Mouse (Mus musculus): ENCODE data around the gene Sbno2.

Gene Sbno2

DNA sequence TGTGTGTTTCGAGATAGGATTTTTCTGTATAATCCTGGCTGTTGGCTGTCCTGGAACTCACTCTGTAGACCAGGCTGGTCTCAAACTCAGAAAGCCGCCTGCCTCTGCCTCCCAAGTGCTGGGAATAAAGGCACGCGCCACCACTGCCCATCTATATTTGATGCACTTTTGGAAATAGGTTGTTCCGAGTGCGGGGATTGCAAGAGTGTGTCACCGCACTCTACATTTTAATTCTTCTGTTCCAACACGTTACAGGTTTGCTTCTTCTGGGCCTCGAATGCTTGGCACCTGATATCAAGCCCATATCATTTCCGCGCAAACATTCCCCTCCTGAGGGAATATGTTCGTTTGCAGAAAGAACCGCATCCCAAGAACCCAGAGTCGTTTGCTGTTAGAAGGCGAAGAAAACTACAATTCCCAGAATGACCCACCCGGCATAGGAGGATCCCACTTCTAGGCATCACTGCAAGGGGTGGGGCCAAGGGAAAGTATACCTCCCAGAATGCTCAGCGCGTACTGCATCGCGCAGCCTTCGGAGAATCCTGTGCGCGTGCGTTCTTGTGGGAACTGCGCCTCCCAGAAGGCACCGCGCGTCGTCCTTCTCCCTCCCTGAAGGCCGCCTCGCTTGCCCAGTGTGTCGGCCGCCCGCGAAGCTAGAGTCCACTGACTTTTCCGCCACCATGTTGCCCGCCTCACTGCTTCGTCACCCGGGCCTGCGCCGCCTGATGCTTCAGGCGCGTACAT, 36.6 kb upstream of the Sbno2 start:
- DNase-seq (ENCODE audit: low spot score), result peak; percentile 100

DNA sequence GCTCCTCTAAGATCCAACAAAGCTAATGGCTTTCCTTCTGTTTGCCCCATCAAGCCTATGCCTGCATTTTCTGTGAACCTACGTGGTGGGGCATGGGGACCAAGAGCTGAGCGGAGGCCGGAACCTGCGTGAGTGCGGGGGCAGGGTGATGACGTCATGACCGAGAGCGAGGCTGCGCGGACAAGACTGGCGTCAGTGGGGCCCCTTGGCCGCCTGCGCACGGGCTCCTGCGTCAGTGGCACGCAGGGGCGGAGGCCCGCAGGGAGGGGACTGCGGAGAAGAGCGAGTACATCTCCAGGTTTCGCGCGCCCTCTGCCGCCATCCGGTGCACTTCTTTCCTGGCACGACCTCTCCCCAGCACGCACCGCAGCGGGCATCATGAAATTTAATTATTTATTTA, 35.9 kb upstream of the Sbno2 start:
- DNase-seq (ENCODE audit: low spot score), result peak; percentile 99

DNA sequence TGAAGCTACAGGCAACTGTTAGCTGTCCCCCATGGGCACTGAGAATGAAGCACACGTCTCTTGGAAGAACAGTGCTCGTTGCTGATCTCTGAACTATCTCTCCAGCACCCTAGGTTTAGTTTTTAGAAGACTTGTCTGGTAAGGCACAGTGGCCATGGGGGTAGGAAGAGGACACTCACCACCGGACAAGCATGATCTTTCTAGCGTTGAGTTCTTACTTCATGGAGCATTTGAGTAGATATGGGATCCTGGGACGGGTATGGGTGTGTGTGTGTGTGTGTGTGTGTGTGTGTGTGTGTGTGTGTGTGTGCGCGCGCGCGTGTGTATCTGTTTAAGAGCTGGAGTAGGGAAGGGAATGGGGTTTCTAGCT, 35.3 kb upstream of the Sbno2 start, which contains the start of gene Cbarp:
Gene Cbarp (minus strand): TSS at position 170 of the 370 bp plus-strand sequence.
- no peak for DNase-seq (ENCODE audit: low spot score)

DNA sequence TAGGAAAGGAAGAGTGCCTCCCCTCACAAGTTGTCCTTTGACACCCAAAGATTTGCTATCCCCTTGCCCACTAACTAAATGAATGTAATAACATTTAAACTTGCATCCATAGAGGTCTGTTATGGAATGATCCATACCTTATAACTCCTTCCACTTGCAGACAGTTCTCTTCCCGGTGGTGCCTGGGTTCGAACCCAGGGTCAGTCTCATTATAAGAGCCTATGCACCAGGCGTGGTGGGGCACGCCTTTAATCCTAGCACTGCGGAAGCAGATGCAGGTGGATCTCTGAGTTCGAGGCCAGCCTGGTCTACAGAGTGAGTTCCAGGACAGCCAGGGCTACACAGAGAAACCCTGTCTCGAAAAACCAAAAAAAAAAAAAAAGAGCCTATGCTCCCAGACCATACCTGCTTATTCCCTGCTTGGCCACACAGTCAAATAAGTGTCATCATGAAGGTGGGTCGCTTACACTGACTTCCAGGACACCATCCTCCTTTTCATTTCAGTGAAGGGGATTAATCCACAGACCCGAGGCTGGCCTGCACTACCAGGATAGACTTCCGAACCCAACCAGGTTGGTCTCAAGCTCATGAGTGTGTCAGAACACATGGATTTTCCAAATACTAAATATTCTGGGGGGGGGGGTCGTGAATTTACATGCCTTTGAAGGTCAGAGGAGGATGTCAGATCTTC, 34.7 kb upstream of the Sbno2 start:
- peak; percentile 20 for DNase-seq (ENCODE audit: low spot score)

DNA sequence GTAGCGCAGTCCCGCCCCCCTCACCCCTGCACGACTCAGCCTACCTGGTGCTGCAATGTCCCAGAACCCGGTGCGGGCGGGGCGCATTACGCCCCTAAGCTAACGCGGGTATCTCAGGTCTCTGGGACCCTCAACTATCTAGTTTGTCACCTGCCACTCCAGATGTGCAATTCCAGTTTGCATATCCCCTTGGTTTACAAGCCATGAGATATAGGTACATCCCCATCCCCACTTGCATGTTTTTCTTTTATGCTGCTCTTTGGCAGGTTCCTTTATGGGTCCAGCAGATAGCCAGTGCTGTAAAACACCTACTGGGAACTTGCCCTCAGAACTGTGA, 34.0 kb upstream of the Sbno2 start:
- DNase-seq (ENCODE audit: low spot score), result no peak

DNA sequence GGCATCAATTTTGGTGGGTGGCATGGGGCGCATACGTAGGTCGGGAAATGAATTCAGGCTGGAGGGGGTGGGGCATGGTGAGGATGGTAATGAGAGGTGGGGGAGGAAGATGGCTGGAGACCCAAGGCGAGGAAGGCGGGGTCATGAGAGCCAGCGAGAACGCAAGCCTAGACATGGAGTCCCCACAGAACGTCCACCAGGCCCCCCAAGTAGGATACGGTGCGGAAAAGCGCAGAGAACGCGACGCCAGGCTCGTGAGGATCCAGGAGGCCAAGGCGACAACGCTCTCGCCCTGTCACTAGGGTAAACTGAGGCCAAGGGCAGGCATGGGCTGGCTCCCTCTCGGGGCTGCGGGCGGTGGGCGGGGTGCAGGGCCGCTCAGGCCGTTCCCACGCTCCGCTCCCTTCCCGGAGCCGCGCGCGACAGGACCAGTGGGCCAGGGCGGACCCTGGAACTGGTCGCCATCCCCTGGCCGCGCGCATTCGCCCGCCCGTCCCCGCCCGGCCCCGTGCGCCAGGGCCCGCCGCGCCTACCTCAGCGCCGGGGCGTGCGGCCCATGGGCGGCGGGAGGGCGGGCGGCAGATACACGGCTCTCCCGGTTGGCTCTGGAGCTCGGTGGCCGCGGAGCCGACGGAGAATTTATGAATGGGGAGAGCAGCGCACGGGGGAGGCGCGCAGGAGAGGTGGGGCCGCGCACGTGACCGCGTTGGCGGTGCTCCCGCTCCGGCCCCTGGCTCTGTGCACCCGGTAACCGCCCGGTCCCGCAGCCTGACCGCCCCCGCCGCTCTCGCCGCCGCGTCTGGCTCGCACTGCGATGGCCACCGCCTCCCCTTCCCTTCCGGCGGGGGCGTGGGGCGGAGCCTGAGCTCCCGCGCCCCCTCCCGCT, 33.4 kb upstream of the Sbno2 start, which contains the start of gene Atp5d:
Gene Atp5d (plus strand): TSS at position 80 of the 886 bp plus-strand sequence.
- DNase-seq (ENCODE audit: low spot score), result peak; percentile 78

DNA sequence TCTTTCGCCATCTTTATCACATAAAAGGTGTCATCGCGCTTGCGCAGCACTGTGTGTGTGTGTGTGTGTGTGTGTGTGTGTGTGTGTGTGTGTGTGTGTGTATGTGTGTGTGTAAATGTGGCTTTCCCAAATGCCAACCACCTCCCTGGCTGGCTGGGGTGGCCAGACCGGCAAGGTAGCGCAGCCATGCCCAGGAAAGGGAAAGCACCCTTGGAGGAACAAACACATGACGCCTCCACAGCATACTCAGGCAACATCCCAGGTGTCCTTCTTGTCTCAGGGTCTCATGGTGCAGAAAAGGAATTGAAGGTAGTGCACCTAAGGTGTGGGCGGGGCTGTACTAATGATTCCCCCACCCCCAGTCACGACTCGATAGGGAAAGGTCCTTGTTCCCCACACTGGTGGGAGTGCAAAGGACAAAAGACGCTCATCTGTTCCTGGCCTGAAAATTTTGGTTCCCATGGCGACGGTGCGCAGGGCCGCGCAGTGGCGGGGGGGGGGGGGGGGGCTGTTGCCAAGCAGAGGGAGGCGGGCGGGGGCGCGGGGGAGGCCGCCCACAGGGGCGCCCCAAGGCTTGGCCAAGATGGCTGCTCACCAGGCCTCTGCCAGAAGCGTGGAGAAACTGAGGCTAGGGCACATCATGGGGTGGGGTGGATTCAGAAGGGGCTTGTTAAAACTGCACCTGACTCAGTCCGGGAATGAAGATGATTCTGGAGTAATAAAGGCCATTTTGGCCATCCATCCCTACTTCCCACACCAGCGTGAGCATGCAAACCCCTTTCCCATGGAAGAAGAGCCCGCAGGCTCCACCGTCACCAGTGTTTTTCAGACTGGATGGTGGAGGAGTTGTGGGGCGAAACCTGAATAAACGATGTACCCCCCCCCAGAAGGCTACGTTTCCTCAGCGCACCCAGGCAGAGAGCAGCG, 32.5 kb upstream of the Sbno2 start:
- DNase-seq (ENCODE audit: low spot score), result peak; percentile 62

DNA sequence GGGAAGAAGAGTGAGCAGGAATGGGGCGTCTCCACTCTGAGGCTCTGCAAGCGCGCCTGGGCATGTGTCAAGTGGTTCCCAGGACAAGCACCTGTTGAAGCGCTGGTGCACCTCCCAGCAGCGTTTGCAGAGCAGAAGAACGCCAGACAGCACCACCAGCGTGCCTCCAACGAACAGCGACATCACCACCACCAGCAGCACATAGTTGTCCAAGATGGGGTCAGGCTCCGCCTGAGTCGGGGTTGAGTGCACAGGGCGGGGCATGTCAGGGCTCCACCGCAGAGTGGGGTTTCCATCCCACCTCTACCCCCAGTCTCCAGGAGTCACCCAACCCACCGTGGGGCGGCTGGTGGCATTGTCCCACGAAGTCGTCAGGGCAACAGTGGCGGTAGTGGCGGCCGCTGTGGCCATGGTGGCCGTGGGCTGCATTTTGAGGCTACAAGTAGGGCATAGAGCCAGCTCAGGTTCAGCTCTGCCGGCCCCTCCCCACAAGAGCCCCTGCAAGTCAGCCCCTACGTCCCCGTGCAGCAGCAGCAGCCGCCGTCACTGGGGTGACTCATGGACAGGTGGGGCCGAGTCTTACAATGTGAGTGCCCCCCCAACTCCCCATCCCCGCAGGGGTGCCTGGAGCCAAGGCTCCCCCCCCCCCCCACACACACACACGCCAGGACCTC, 31.7 kb upstream of the Sbno2 start:
- peak; percentile 44 for DNase-seq (ENCODE audit: low spot score)

DNA sequence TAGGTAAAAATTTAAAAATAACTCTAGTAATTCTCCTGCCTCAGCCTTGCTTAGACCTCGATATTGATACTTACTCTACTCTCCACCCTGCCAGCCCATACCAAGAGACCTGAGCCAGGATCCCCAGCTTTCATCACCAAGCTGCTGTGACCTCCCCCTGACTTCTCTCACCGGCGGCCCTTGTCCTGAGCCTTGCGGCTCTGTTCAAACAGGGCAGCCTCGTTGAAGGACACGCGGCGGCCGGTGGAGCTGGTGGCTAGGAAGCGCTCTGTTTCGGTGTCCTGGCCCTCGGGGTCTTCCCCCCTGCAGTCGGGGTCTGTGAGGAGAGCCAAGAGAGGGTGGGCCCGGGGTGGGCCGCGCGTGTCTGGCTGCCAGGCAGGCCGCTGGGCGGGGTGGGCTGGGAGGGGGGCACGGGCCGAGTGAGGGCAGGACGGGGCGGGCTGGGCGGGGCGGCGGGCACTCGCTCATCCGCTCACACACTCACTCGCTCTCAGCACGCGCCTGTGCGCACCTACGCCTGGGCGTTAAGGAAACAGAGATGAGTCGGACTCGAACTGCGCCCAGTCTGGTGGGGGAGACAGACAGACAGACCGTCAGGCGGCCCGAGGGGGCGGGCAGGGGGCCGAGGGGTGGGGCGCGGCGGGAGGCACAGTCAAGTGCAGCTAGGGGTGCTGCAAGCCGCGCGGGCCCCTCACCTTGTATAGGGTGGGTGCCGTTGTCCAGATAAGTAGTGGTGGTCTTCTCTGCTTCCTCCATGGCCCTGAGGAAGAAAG, 31.0 kb upstream of the Sbno2 start:
- DNase-seq (ENCODE audit: low spot score), result no peak

DNA sequence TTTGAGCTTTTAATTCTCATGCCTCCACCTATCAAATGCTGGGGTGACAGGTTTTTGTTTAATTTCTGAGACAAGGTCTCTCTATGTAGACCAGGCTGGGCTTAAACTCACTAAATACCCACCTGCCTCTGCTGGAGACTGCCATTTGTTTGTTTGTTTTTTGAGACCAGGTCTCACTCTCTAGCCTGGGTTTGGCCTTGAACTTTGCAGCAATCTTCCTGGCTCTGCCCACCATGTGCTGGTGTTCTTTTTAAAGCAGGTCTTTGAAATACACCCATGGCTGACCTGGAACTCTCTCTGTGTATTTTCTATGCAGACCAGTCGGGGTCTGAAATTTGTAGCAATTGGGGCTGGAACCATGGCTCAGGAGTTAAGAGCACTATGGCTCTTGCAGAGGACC, 30.3 kb upstream of the Sbno2 start:
- DNase-seq (ENCODE audit: low spot score), result no peak

DNA sequence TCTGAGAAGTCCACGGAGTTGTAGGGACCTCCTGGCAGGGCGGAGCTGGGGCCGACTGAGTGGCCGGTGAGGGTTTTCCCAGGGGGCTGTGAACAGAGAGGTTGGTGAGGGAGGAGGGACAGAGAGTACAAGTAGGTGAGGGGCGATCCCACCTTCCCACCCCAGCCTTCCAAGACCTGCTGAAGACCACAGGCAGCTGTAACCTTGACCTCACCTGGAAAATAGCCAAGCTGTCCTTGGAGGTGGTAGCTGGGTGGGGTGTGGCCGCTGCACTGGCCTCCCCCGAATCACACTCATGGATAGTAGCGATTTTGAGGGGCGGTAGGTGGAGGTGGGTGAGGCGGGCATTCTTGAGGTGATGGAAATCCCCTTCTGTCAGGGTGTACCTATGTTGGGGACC, 29.8 kb upstream of the Sbno2 start:
- DNase-seq (ENCODE audit: low spot score), result peak; percentile 36

DNA sequence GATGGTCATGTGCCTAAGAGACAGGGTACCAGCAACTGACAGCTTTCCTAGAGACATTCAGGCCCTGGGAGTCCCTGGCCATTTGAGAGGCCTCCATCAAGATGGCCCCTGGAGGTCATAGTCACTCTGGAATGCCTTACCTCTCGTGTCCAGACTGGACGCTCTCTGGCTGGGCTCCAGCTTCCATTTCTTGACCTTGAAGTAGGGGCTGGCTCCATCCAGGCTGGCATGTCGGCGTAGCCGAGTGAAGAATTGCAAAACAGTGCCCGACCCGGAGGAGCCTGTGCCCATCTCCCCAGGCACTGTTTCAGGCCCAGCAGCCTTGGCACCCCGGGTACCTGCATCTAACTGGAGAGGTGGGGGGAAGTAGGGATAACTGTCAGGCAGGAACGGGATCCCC, 29.1 kb upstream of the Sbno2 start:
- peak; percentile 62 for DNase-seq (ENCODE audit: low spot score)

DNA sequence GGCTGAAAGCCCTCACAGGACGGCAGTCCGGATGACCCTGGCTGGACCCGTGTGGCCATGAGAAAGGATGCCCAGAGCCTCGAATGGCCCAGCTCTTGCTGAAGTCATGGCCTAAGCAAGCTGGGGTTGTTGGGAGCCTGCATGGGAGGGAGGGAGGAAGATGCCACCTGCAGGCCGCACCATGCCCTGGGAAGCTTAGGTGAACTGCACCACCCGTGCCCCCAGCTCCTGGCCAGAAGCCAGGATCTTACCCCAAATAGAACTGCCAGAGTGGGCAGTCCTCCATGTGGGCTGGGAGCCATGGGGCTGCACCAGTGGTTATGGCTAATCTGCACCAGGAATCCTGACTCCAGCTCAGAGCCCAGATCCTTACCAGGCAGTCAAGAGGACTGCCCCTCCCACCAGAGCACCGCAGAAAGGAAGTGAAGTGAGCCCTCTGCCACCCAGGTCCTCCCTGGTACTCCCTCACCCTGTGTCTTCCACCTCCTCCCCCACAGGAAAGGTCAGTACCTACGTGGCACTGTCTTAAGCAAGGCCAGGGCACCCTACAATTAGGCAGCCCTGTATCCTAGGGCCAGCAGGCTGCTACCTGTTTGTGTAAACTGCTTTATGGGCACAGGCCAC, 28.0 kb upstream of the Sbno2 start:
- peak; percentile 94 for DNase-seq (ENCODE audit: low spot score)

DNA sequence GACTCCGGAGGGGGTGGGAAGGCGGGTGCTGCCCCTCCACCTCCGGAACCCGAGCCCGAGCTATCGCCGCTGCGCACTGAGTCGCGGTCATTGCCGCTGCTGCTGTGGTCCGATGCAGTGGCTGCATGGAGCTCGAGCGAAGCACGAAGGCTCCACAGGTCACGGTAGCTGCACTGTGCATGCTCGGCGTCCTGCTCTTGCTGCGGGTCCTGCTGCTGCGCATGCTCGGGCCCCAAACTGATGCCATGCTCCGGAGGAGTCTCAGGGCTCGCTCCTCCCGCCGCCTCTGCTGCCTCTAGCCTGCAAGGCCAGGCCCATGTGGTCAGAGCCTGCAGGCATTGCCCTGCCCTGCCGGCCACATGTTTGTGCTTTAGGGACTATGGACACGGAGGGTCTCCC, 26.6 kb upstream of the Sbno2 start:
- DNase-seq (ENCODE audit: low spot score), result no peak

DNA sequence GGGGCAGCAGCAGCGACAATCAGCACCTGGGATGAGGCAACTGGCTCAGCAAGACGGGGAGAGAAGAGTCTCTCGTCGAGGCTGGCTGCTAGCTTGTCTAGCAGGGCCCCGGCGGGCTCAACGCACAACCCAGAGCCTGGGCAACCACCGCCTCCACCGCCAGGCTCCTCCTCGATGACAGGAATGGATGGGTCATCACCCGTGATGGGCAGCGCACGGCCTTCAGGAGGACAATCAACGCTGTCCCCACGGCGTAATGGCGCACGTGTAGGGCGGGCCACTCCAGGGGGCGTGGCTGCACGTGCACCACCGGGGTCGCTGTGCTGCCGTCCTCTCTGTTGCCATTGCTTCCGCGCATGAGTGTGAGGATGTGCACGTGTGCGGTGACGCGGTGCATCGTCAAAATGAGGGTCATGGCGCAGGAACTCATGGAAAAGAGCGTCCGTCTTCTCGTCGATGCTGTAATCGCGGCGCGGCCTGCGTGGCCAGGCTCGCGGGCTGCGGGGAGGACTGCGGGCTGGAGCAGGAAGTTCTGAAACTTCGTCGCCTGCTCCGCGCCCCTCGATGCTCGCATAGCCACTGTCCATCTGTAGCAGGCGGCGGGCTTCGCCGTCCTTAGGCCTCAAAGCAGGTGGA, 26.1 kb upstream of the Sbno2 start:
- no peak for DNase-seq (ENCODE audit: low spot score)

DNA sequence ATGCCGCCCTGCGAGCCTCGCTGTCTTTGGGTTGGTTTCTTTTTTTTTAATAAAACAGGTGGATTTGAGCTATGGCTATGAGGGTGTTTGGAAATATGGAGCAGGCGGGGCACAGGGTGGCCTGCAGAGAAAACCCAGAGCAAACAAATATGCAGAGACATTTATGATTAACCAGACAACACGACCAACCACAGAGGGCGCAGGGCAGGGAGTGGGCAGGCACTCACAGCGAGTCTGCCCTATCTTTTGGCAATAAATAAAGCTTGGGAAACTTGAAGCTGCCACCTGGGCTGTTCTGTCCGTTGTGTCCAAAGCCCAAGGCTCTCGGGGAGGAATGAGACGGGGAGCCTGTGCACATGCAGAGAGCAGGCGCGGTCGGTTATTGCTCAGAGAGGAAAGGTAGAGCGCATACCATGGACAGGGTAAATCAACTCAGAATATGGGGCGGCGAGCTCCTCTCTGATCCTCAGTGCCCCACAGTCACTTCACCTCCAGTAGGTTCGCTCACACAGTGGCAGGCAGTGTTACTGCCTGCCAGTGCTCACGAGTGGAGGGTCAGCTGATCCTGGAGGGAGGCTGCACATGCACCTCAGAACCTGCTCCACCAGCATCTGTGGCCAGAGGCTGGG, 25.1 kb upstream of the Sbno2 start:
- DNase-seq (ENCODE audit: low spot score), result no peak

DNA sequence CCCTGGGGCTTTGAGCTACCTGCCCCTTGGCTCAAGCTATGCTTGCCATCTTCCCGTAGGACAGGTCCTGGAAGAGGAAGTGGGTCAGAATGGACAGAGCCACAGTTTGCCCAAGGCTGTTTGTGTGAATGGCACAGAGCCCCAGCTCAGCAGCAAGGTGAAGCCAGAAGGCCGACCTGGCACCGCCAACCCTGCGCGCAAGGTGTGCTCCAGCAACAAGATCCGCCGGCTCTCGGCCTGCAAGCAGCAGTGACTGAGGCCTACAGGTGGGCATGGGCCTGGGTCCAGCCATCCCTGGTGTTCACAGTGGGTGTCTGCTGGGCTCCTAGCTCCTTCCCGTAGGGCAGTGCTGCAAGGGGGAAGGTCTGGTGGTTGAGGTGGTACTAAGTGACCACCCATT, 24.5 kb upstream of the Sbno2 start:
- no peak for DNase-seq (ENCODE audit: low spot score)

DNA sequence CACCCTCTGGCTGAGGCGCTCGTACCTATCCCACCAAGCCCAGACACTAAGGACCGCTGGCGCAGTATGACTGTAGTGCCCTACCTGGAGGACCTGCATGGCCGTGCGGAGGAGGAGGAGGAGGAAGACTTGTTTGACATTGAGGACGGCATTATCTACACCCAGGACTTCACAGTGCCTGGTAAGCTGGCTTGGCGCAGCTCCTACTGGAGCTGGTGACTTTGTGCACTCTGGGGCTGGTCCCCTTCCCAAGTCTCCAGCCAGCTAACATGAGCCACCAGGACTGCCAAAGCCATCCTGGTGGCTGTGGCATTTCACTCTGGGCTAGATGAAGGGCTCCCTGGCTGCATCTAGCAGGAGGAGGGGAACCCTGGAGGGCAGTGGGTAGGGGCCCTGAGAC, 22.5 kb upstream of the Sbno2 start:
- no peak for DNase-seq (ENCODE audit: low spot score)

Data from MN1 (cell line).